Mouse (Mus musculus): ENCODE measurements around the gene Olfr285. TPM values are rescaled to one million over a fixed set of nuclear protein-coding genes. Genes with fewer than 3 reads are reported as not detected.

The Olfr285 gene
- polyA plus RNA-seq, 1 experiment from 2014 or later: not detected

Other genes with a start within 250 kb of the Olfr285 start
- 36.3 TPM in 2 replicates for gene Pfkm, start 224.8 kb downstream of the Olfr285 start, polyA plus RNA-seq (2014; fragmentation: Nextera tagmentation; extraction: Ambion mirVana)
- 46.2 and 47.6 TPM in 2 replicates for gene Senp1, start 223.6 kb downstream of the Olfr285 start, polyA plus RNA-seq (2014; fragmentation: Nextera tagmentation; extraction: Ambion mirVana)
- gene Asb8, start 151.7 kb downstream of the Olfr285 start, polyA plus RNA-seq (2014; fragmentation: Nextera tagmentation; extraction: Ambion mirVana): 44.4 and 49.4 TPM in 2 replicates
- 12.7 TPM in 2 replicates for gene Ccdc184, start 150.2 kb downstream of the Olfr285 start, polyA plus RNA-seq (2014; fragmentation: Nextera tagmentation; extraction: Ambion mirVana)
- not detected in 2 replicates for gene Olfr288, start 121.8 kb downstream of the Olfr285 start, polyA plus RNA-seq (2014; fragmentation: Nextera tagmentation; extraction: Ambion mirVana)
- not detected in 2 replicates for gene Gm44579, start 96.4 kb downstream of the Olfr285 start, polyA plus RNA-seq (2014; fragmentation: Nextera tagmentation; extraction: Ambion mirVana)
- not detected in 2 replicates for gene Olfr287, start 96.3 kb downstream of the Olfr285 start, polyA plus RNA-seq (2014; fragmentation: Nextera tagmentation; extraction: Ambion mirVana)
- not detected in 2 replicates for gene Olfr286, start 82.9 kb downstream of the Olfr285 start, polyA plus RNA-seq (2014; fragmentation: Nextera tagmentation; extraction: Ambion mirVana)
- not detected in 2 replicates for gene H1fnt, start 60.1 kb downstream of the Olfr285 start, polyA plus RNA-seq (2014; fragmentation: Nextera tagmentation; extraction: Ambion mirVana)
- gene Zfp641, start 21.2 kb downstream of the Olfr285 start, polyA plus RNA-seq (2014; fragmentation: Nextera tagmentation; extraction: Ambion mirVana): 1.6 and 1.9 TPM in 2 replicates
- not detected in 2 replicates for gene Olfr284, start 23.6 kb upstream of the Olfr285 start, polyA plus RNA-seq (2014; fragmentation: Nextera tagmentation; extraction: Ambion mirVana)
- gene Olfr283, start 63.6 kb upstream of the Olfr285 start, polyA plus RNA-seq (2014; fragmentation: Nextera tagmentation; extraction: Ambion mirVana): not detected in 2 replicates
- gene Olfr282, start 113.9 kb upstream of the Olfr285 start, polyA plus RNA-seq (2014; fragmentation: Nextera tagmentation; extraction: Ambion mirVana): not detected in 2 replicates
- not detected in 2 replicates for gene Olfr281, start 135.2 kb upstream of the Olfr285 start, polyA plus RNA-seq (2014; fragmentation: Nextera tagmentation; extraction: Ambion mirVana)
- gene OR5BS1P, start 152.5 kb upstream of the Olfr285 start, polyA plus RNA-seq (2014; fragmentation: Nextera tagmentation; extraction: Ambion mirVana): not detected in 2 replicates
- not detected in 2 replicates for gene Lalba, start 165.4 kb upstream of the Olfr285 start, polyA plus RNA-seq (2014; fragmentation: Nextera tagmentation; extraction: Ambion mirVana)
- not detected in 2 replicates for gene Olfr279, start 175.0 kb upstream of the Olfr285 start, polyA plus RNA-seq (2014; fragmentation: Nextera tagmentation; extraction: Ambion mirVana)
- gene Kansl2, start 216.9 kb upstream of the Olfr285 start, polyA plus RNA-seq (2014; fragmentation: Nextera tagmentation; extraction: Ambion mirVana): 131 and 140 TPM in 2 replicates

Data from midbrain, embryonic 11.5 days (tissue).